Mouse (Mus musculus) small intestine, adult 2 months (tissue): Measurements from ENCODE around the gene Cdh23.

ENCODE experiments used
- CTCF ChIP-seq: fragments of 200-500 bp; IDR thresholded peaks from 2 replicates; pipeline ENCODE4 v1.5.1; 2012; ENCODE audit warnings: low read depth, mild to moderate bottlenecking, control low read depth, inconsistent platforms, low read length, moderate library complexity, mixed read lengths; ENCODE audit not compliant: insufficient replicate concordance, insufficient read length; ENCODE audit errors: extremely low read depth
- POLR2A ChIP-seq: fragments of 200-500 bp; IDR thresholded peaks from 2 replicates; pipeline ENCODE4 v1.6.1; 2012; ENCODE audit warnings: low read depth, mild to moderate bottlenecking, control low read depth, inconsistent platforms, low read length, moderate library complexity

GRCm38 (mm10) chr10:60430001-60430400 lies 266.3 kb downstream of the Cdh23 start:
- TF ChIP-seq POLR2A: no peak
- TF ChIP-seq CTCF: no peak
